Mouse (Mus musculus) activated CD4-positive, CD25-positive, alpha-beta regulatory T cell, adult 4 months (primary cell): ENCODE measurements around the gene Cebpz. TPM values are rescaled to one million over a fixed set of nuclear protein-coding genes. Genes with fewer than 3 reads are reported as not detected.

Experiments used
- ATAC-seq: one replicate; pipeline ENCODE4 v1.8.0; 2017
- polyA plus RNA-seq, 2 experiments: library from polyadenylated mRNA; unstranded; fragments of 100-300 nt; shearing (Covaris generic); gene quantifications; one replicate each; pipeline ENCODE4 v1.2.1; 2017

Cebpz gene
- polyA plus RNA-seq, 2 experiments from 2014 or later = 49.7 to 74.8 TPM

DNA sequence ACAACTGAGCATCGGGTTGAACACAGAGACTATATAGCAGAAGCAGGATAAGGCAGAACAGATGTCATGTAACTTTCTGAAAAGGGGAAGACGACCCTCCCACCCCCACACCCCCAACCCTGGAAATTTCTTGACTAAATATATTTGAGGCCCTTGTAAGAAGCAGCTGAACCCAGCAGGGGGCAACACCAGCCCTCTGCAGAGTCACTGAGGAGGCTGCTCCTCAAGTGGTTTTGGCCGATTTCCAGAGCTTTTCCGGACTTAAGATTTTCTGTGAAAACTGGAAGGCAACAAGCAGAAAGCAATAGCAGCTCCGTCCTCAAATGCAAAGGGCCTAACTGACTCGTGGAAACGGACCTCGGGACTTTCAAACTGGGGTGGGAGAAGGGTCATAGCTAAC lies 41.5 kb downstream of the Cebpz start:
- ATAC-seq = no peak

DNA sequence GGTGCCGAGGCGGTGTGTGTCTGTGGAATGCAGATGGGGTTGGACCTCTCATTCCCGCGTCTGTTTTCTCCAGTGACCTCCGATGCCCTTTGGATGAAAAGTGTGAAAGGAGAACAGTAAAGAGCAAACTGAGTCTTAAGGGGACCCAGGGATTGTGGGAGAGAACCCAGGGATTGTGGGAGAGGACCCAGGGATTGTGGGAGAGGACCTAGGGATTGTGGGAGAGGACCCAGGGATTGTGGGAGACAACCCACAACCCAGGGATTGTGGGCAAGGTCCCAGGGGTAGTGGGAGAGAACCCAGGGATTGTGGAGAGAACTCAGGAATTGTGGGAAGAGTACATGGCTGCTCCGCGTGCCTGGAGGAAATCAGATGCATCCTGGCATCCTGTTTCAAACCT lies 41.9 kb downstream of the Cebpz start:
- no peak for ATAC-seq

DNA sequence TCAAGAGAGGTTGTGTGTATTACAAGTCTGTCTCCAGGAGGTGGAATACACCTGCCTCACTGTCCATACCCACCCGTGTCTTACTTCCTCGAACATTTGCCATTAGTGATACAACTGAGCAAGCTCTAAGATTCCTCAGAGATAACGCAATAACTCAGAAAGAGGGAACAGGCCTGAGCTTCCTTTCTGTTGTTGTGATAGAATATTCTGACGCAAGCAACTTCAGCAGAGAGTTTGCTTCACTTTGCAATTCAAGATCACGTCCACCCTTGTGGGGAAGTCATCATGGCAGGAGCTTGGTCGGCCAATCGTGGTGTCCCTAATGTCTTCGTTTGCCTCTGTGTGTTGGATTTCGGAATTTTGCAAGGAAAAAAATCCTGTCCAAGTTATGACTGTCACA lies 45.8 kb downstream of the Cebpz start:
- ATAC-seq = no peak

GRCm38 (mm10) chr17:78889184-78889583 lies 47.7 kb downstream of the Cebpz start:
- no peak for ATAC-seq

DNA sequence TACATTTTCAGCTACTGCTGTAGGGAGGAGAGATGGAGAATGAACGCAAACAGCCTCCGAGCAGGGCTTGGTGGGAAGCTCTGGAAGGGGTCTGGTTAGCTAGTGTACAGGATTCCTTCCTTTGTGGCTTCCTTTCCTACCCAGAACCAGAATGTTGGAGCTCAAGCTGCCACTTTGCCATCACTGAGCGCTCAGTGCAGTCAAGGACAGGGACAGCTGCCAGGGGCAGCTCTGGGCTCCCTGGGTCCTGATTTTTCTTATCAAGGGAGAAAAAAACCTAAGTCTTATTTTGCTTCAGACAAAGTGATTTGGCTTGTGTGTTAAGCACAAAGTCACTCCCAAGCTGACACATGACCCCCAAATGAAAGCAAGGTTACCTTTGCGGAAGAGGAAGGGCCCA lies 48.3 kb downstream of the Cebpz start:
- ATAC-seq = no peak

DNA sequence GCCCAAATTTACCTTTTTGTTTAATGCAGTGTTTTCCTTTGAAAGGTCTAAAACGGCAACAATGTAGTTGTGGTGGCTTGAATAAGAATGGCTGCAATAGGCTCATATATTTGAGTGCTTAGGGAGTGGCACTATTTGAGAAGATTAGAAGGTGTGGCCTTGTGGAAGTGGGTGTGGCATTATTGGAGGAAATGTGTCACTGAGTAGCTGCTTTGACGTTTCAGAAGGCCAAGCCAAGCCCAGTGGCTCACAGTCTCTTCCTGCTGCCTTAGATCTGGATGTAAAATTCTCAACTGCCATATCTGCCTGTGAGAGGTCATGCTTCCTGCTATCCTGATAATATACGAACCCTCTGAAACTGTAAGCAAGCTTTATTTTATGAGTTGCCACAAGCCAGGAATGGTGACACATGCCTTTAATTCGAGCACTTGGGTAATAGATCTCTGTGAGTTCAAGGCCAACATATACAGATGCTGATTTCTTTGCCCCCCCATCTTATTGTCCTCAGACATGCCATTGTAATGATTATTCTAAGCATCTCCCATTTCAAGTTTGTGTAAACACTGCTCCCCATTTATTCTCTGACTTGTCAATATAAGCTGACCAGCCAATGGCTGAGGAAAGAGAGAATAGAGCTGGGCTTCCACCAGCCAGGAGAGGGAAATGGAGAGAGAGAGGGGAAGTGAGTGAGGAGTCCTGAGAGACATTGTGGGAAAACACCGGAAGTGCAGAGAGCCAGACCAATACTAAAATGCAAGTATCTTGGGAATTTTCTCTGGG lies 51.4 kb downstream of the Cebpz start:
- no peak for ATAC-seq

GRCm38 (mm10) chr17:78883291-78883690 lies 53.6 kb downstream of the Cebpz start:
- ATAC-seq = no peak

DNA sequence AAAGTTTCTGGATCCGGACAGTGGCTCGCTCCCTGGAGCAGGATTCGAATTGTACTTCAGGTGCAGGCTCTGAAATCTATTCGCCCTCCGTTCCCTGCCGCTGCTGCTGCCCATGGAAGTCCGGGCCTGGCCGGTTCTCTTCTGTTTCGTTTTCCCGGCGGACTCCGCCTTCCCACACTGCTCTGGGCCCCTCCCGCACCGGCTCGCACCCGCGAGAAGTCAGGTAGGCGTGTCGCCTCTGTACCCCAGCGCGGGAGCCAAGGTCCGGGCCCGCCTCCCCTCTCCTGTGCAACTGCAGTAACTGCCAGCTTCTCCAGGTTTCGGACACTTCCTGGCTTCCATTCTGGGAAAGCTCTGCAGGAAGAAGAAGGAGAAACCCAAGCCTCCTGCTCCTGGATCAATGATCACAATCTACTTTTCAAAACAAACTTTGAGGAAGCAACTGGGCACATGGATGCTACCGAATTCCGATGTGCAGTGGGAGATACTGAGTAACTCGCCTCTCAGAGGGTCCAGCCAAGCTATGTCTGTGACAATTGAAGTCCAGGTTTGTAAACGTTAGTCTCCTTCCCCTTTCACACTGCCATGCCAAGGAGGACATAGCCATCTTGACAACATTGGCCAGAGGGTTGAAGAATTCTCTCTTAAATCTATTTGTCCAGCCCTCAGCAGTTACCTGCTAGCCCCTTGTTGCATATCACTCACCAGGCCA lies 54.3 kb downstream of the Cebpz start, which contains the start of gene Eif2ak2:
Eif2ak2 (minus strand) TSS at position 173 of the 712 bp plus-strand sequence.
- peak; percentile 84 for ATAC-seq

DNA sequence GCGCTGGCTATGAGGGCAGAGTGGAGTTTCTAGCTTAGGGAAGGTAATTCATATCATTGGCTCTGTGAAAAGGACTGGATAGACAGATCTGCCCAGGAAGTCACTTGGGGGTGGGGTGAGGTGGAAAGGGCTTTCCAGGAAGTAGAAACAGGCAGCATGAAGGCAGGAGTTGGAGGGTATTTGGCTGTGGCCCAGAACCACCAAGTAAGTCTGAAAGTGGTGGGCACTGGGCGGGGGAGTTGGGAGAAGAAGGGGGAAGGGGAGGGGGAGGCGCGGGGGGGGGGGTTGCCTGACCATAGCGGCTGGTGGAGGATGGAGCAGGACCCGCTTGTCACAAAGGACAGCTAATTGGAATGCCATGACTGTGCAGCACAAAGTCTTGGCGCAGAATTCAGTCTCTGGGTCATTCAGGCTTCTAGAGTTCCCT lies 55.0 kb downstream of the Cebpz start:
- peak; percentile 59 for ATAC-seq

DNA sequence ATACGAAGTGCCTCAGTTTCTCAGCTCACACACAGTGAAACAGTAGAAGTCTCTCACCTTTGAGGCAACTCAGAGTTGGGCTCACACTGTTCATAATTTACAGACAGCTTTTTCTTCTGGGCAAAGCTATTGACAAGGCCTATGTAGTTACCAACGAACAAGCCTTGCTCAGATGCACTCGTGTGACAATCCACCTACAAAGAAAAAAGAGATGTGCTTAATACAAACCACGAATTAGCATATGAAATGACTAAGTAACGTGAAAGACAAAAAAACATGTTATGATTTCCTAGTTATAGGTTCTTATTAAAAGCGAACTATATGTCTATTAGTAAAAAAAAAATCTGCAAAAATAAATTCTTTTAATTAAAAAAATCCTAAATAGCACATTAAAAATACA lies 63.0 kb downstream of the Cebpz start:
- peak; percentile 43 for ATAC-seq

Other genes starting within 250 kb of the Cebpz start
- gene Strn, start 199.9 kb downstream of the Cebpz start, polyA plus RNA-seq = 1 to 10 TPM; 8.3 to 8.8 TPM
- gene Heatr5b, start 101.7 kb downstream of the Cebpz start, polyA plus RNA-seq = 1 to 10 TPM; 8.7 to 10.0 TPM
- gene Gpatch11, start 101.5 kb downstream of the Cebpz start, polyA plus RNA-seq = 100 to 1,000 TPM in 1 of 2 experiments, 10 to 100 TPM in 1; 77.1 to 109 TPM
- 10 to 100 TPM; 23.5 to 37.7 TPM for gene Eif2ak2, start 54.5 kb downstream of the Cebpz start, polyA plus RNA-seq
- 1 to 10 TPM in 1 of 2 experiments, under 1 TPM in 1; 0.68 to 1.4 TPM for gene Sult6b1, start 30.1 kb downstream of the Cebpz start, polyA plus RNA-seq
- gene Cebpzos, start 20.6 kb downstream of the Cebpz start, polyA plus RNA-seq = 10 to 100 TPM; 82.0 to 84.0 TPM
- 10 to 100 TPM; 58.3 to 60.6 TPM for gene Ndufaf7, start 70 bp upstream of the Cebpz start, polyA plus RNA-seq
- 1 to 10 TPM; 5.7 to 8.2 TPM for gene Prkd3, start 83.8 kb upstream of the Cebpz start, polyA plus RNA-seq
- 1 to 10 TPM; 2.1 to 3.7 TPM for gene Qpct, start 114.8 kb upstream of the Cebpz start, polyA plus RNA-seq